Mouse (Mus musculus): ENCODE measurements at regions not wholly inside any gene's neighbourhood (a gene's known extent, or its start where the extent isn't known, plus 50 kb on each side); places are given as distances from the start of the nearest gene placed in this dataset.
"Not testable (repeated sequence)": the region's sequence is repeated elsewhere in the genome, so short reads cannot be mapped to it uniquely, and the experiment has no call there.

- not testable (repeated sequence) for H3K4me3 ChIP-seq (replicated peaks; ENCODE audit: low read length); H3K27ac ChIP-seq (replicated peaks; ENCODE audit: low read depth, low read length); H3K4me1 ChIP-seq (ENCODE audit: control insufficient read depth, insufficient read depth, low read length); H3K27me3 ChIP-seq (ENCODE audit: control insufficient read depth, insufficient read depth, low read length); H3K9me3 ChIP-seq (ENCODE audit: control insufficient read depth, low read length); H3K9ac ChIP-seq (ENCODE audit: low read depth, low read length, severe bottlenecking); H3K36me3 ChIP-seq (ENCODE audit: control insufficient read depth, insufficient read depth, low read length); DNase-seq (ENCODE audit: low spot score); H3K4me2 ChIP-seq (replicated peaks; ENCODE audit: low read depth, low read length, severe bottlenecking)
- ATAC-seq (ENCODE audit: low FRiP score, low read depth), result 0 out of 2 replicates have a peak, but pooled peaks have one; percentile 37
- WGBS, result no CpG with 5 or more reads among the region's 4 CpGs
Observed at GRCm38 (mm10) chr3:96374343-96374624, 77.8 kb downstream of the BC107364 start.

- not testable (repeated sequence) for H3K27ac ChIP-seq (replicated peaks; ENCODE audit: low read depth, low read length); H3K36me3 ChIP-seq (ENCODE audit: control insufficient read depth, insufficient read depth, low read length); DNase-seq (ENCODE audit: low spot score); H3K27me3 ChIP-seq (ENCODE audit: control insufficient read depth, insufficient read depth, low read length); H3K4me1 ChIP-seq (ENCODE audit: control insufficient read depth, insufficient read depth, low read length); H3K4me2 ChIP-seq (replicated peaks; ENCODE audit: low read depth, low read length, severe bottlenecking); H3K4me3 ChIP-seq (replicated peaks; ENCODE audit: low read length); H3K9me3 ChIP-seq (ENCODE audit: control insufficient read depth, low read length); H3K9ac ChIP-seq (ENCODE audit: low read depth, low read length, severe bottlenecking)
- ATAC-seq (ENCODE audit: low FRiP score, low read depth), result peak; percentile 87
- 0% methylated on average over 2 of the region's 43 CpGs for WGBS
Observed at GRCm38 (mm10) chr3:96373600-96374342, 78.3 kb downstream of the BC107364 start.

GRCm38 (mm10) chr3:96362581-96362980 lies 68.8 kb upstream of the Fcgr1 start:
- DNase-seq (ENCODE audit: low spot score); H3K27me3 ChIP-seq (ENCODE audit: control insufficient read depth, insufficient read depth, low read length); H3K9ac ChIP-seq (ENCODE audit: low read depth, low read length, severe bottlenecking); H3K36me3 ChIP-seq (ENCODE audit: control insufficient read depth, insufficient read depth, low read length); ATAC-seq (ENCODE audit: low FRiP score, low read depth); H3K4me2 ChIP-seq (replicated peaks; ENCODE audit: low read depth, low read length, severe bottlenecking); H3K9me3 ChIP-seq (ENCODE audit: control insufficient read depth, low read length); H3K27ac ChIP-seq (replicated peaks; ENCODE audit: low read depth, low read length); H3K4me3 ChIP-seq (replicated peaks; ENCODE audit: low read length); H3K4me1 ChIP-seq (ENCODE audit: control insufficient read depth, insufficient read depth, low read length): not testable (repeated sequence)
- WGBS, result 27% methylated on average over 10 of the region's 10 CpGs

- ATAC-seq (ENCODE audit: low FRiP score, low read depth), result no peak
- WGBS, result 69% methylated on average over 3 of the region's 3 CpGs
- DNase-seq (ENCODE audit: low spot score), result no peak
- TF ChIP-seq POLR2A (IDR thresholded peaks at IDR 0.05; ENCODE audit: borderline replicate concordance, extremely low read depth, insufficient read depth, insufficient read length), result no peak
- Histone ChIP-seq H3K36me3 (ENCODE audit: control insufficient read depth, insufficient read depth, low read length) (no peaks in the 10 kb centered on the region), H3K4me2 (replicated peaks; ENCODE audit: low read depth, low read length, severe bottlenecking) (no peak overlapping the region), H3K4me1 (ENCODE audit: control insufficient read depth, insufficient read depth, low read length) (no peaks in the 10 kb centered on the region), H3K27ac (replicated peaks; ENCODE audit: low read depth, low read length) (no peak overlapping the region), H3K9me3 (ENCODE audit: control insufficient read depth, low read length) (no peaks in the 10 kb centered on the region), H3K4me3 (replicated peaks; ENCODE audit: low read length) (no peak overlapping the region), H3K9ac (ENCODE audit: low read depth, low read length, severe bottlenecking) (no peak overlapping the region), H3K27me3 (ENCODE audit: control insufficient read depth, insufficient read depth, low read length) (no peaks in the 10 kb centered on the region)
Observed at GRCm38 (mm10) chr3:96360816-96361215, 67.0 kb upstream of the Fcgr1 start.

GRCm38 (mm10) chr3:96360214-96360536 lies 66.4 kb upstream of the Fcgr1 start:
- DNase-seq (ENCODE audit: low spot score); H3K27ac ChIP-seq (replicated peaks; ENCODE audit: low read depth, low read length); H3K9ac ChIP-seq (ENCODE audit: low read depth, low read length, severe bottlenecking); H3K4me3 ChIP-seq (replicated peaks; ENCODE audit: low read length); H3K4me1 ChIP-seq (ENCODE audit: control insufficient read depth, insufficient read depth, low read length); H3K4me2 ChIP-seq (replicated peaks; ENCODE audit: low read depth, low read length, severe bottlenecking); H3K9me3 ChIP-seq (ENCODE audit: control insufficient read depth, low read length); H3K27me3 ChIP-seq (ENCODE audit: control insufficient read depth, insufficient read depth, low read length); H3K36me3 ChIP-seq (ENCODE audit: control insufficient read depth, insufficient read depth, low read length): not testable (repeated sequence)
- ATAC-seq (ENCODE audit: low FRiP score, low read depth), result peak; percentile 74; the same call in 1 of the 2 replicates
- 0% methylated on average over 1 of the region's 21 CpGs for WGBS

- not testable (repeated sequence) for H3K9me3 ChIP-seq (ENCODE audit: control insufficient read depth, low read length); DNase-seq (ENCODE audit: low spot score); H3K27me3 ChIP-seq (ENCODE audit: control insufficient read depth, insufficient read depth, low read length); H3K36me3 ChIP-seq (ENCODE audit: control insufficient read depth, insufficient read depth, low read length); H3K4me2 ChIP-seq (replicated peaks; ENCODE audit: low read depth, low read length, severe bottlenecking); H3K4me1 ChIP-seq (ENCODE audit: control insufficient read depth, insufficient read depth, low read length); H3K4me3 ChIP-seq (replicated peaks; ENCODE audit: low read length); H3K27ac ChIP-seq (replicated peaks; ENCODE audit: low read depth, low read length); H3K9ac ChIP-seq (ENCODE audit: low read depth, low read length, severe bottlenecking)
- ATAC-seq (ENCODE audit: low FRiP score, low read depth), result peak; percentile 78; the same call in 1 of the 2 replicates
- WGBS, result no CpG with 5 or more reads among the region's 26 CpGs
Observed at GRCm38 (mm10) chr3:96359507-96360213, 65.9 kb upstream of the Fcgr1 start.

GRCm38 (mm10) chr3:96351623-96352022 lies 57.9 kb upstream of the Fcgr1 start:
- not testable (repeated sequence) for H3K36me3 ChIP-seq (ENCODE audit: control insufficient read depth, insufficient read depth, low read length); H3K4me1 ChIP-seq (ENCODE audit: control insufficient read depth, insufficient read depth, low read length); H3K9me3 ChIP-seq (ENCODE audit: control insufficient read depth, low read length); ATAC-seq (ENCODE audit: low FRiP score, low read depth); H3K9ac ChIP-seq (ENCODE audit: low read depth, low read length, severe bottlenecking); H3K4me3 ChIP-seq (replicated peaks; ENCODE audit: low read length); H3K27ac ChIP-seq (replicated peaks; ENCODE audit: low read depth, low read length); DNase-seq (ENCODE audit: low spot score); H3K27me3 ChIP-seq (ENCODE audit: control insufficient read depth, insufficient read depth, low read length); H3K4me2 ChIP-seq (replicated peaks; ENCODE audit: low read depth, low read length, severe bottlenecking)
- no CpG with 5 or more reads among the region's 6 CpGs for WGBS

GRCm38 (mm10) chr3:96350985-96351384 lies 57.2 kb upstream of the Fcgr1 start:
- not testable (repeated sequence) for H3K27me3 ChIP-seq (ENCODE audit: control insufficient read depth, insufficient read depth, low read length); H3K4me3 ChIP-seq (replicated peaks; ENCODE audit: low read length); H3K9me3 ChIP-seq (ENCODE audit: control insufficient read depth, low read length); H3K4me2 ChIP-seq (replicated peaks; ENCODE audit: low read depth, low read length, severe bottlenecking); H3K4me1 ChIP-seq (ENCODE audit: control insufficient read depth, insufficient read depth, low read length); H3K27ac ChIP-seq (replicated peaks; ENCODE audit: low read depth, low read length); H3K9ac ChIP-seq (ENCODE audit: low read depth, low read length, severe bottlenecking); ATAC-seq (ENCODE audit: low FRiP score, low read depth); DNase-seq (ENCODE audit: low spot score); H3K36me3 ChIP-seq (ENCODE audit: control insufficient read depth, insufficient read depth, low read length)
- no CpG with 5 or more reads among the region's 13 CpGs for WGBS
